Mouse (Mus musculus): ENCODE data around the gene Klf7.

The Klf7 gene

GRCm38 (mm10) chr1:64035087-64035791 is 86.8 kb downstream of the Klf7 start:
- in situ Hi-C loops (cut with MboI, MseI): no loop called here

- in situ Hi-C loops (cut with MboI, MseI): no loop called here
Observed at GRCm38 (mm10) chr1:64032502-64033231, 89.4 kb downstream of the Klf7 start.

GRCm38 (mm10) chr1:64021986-64022385 is 100.1 kb downstream of the Klf7 start:
- in situ Hi-C loops (cut with MboI, MseI): no loop called here

DNA sequence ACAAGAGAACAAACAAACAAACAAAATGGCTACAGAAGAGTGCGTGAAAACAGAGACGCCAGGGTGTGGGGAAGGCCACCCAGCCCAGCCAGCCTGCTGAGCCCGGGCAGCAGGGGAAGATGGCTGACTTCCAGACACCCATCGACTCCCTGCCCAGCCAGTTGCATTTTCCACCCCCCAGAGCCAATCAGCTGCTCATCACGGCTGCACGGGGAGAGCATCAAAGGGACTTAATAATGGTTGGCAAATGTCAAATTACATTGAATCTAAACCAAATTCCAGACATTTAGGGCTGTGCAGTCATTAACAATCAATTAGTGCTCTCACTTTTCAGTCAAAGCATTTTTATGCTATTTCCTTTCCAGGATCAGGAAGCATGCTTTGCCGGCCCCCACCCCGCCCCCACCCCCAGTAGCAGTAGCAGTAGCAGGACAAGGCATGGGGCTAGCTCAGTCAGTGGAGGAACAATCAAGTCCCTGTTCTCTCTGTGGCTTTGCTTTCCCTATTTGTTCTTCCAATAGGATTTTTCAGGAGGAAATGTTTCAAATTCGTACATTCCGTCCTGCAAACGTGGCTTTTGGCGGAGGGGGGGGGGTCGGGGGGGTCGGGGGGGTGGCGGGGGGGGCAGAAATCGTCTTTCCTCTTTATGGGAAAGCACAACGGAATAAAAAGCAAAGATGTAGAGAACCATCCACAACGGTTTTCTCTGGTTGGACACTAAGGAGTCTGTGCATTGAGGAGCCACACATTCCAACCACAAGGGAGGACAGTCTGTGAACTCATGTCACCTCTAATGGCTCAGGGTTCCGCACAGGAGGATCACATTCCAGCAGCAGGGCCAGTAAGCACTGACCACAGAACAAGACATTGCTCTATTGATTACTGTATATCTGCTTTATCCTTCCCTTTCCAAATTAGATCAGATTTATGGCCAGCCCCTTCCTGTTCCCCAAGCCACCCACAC is 101.1 kb downstream of the Klf7 start:
- in situ Hi-C loops (cut with MboI, MseI): no loop called here

DNA sequence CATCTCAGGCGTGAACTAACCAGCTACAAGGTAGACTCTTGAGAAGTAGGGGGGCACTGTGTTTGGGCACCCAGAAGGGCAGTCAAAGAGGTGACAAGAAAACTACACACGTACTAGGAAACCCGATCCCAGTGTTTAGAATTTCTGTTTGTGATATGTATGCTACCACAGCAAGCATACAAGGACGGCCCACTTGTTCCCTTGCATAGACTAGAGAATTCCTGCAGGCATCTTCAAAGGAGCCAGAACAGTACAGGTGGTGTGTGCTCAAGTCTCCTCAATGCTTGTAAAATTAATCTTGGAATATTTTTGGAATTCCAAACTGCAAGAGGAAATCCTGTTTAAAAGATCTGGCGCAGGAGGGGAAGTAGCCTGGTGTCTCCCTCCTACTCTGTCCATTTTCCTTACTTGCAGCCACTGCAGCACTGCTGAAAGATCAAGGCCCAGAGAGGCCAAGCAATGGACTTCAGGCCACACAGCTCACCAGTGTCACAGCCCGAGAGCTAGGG is 102.9 kb downstream of the Klf7 start:
- in situ Hi-C loops (cut with MboI, MseI): no loop called here

DNA sequence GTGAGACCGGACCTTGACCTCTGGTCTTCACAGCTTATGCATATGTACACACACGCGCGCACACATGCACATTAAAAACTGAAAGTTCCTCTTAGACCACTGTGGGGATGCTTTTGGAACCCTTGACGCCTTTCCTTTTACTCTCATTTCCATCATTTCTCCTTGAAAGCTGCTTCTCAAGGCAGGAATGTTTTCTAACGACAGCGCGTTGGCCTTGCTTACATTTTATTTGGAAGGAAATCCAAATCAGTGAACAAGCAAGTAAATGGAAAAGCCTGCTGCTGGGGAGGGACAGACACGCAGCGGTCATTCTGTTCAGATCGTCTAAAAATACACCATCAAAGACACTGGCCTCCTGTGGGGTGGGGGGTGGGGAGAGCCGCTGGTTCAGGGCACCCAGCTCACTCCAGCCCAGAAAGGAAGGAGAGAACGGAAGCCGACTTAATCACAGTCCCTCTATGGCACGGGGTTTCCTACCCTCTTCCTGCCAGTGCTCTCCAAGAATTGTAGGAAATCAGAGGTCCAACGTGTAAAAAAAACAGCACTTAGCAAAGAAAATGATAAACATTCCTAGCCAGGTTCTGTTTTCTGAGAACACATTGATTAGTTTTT is 103.5 kb downstream of the Klf7 start:
- in situ Hi-C loops (cut with MboI, MseI): no loop called here

- in situ Hi-C loops (cut with MboI, MseI): no loop called here
Observed at GRCm38 (mm10) chr1:64014091-64014490, 108.0 kb downstream of the Klf7 start.

GRCm38 (mm10) chr1:64008994-64009393 is 113.1 kb downstream of the Klf7 start:
- in situ Hi-C loops (cut with MboI, MseI): no loop called here

- in situ Hi-C loops (cut with MboI, MseI): no loop called here
Observed at GRCm38 (mm10) chr1:64008031-64008430, 114.1 kb downstream of the Klf7 start.

DNA sequence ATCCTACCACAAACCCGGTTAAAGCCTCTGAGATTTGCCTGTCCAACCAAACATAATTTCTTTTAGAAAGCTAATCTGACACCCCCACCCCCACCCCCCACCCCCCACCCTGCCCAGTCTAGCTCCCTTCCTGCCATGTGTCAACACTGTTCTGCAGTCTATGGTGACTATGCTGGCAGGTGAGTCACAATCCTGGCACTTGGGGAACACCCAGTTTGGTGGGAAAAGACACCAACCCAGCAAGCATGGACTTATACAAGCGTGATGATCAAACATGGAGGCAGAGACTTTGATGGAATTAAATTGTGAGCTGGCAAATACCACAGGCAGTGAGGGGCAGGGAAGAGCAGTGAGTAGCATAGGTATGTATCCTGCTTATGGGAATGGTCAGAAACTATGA is 116.9 kb downstream of the Klf7 start:
- in situ Hi-C loops (cut with MboI, MseI): no loop called here

- in situ Hi-C loops (cut with MboI, MseI): no loop called here
Observed at GRCm38 (mm10) chr1:64003525-64004291, 118.4 kb downstream of the Klf7 start.

GRCm38 (mm10) chr1:64002036-64002435 is 120.0 kb downstream of the Klf7 start:
- in situ Hi-C loops (cut with MboI, MseI): no loop called here

GRCm38 (mm10) chr1:64000597-64000996 is 121.5 kb downstream of the Klf7 start:
- in situ Hi-C loops (cut with MboI, MseI): no loop called here

DNA sequence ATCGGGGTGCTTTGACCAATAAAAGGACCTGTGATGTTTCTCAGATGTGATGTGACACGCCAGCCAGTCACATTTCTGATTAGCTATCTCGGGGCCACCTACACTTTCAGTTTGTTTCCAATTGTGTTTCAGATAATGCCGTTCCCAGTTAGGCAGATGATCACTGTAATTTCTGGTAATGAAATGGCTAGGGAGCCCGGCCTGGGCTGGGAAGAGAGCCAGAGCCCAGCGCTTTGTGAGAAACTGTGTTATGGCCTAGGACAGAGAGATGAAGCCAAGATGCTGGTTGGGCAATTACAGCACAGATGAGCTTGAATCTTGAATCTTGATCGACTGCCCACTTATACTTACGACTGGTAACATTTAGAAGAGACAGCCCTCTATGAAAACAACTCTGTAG is 122.6 kb downstream of the Klf7 start:
- in situ Hi-C loops (cut with MboI, MseI): no loop called here

DNA sequence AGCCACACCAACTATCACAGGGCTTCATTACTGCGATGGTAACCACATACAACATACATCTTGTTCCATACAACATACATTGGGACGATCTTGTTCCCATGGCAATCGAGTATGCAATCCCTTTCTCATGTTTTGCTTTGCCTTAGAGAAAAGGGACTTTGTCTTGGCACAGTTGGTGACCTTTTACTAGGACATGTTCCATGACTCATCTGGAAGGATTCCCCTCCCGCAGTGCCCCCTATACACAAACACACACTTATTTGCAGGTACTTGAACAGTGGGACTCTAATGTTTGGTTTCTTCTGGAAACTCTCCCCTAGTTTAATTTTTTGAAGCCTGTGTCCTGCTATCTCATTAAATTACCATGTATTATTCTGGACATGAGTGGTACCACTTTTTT is 123.2 kb downstream of the Klf7 start:
- in situ Hi-C loops (cut with MboI, MseI): no loop called here

DNA sequence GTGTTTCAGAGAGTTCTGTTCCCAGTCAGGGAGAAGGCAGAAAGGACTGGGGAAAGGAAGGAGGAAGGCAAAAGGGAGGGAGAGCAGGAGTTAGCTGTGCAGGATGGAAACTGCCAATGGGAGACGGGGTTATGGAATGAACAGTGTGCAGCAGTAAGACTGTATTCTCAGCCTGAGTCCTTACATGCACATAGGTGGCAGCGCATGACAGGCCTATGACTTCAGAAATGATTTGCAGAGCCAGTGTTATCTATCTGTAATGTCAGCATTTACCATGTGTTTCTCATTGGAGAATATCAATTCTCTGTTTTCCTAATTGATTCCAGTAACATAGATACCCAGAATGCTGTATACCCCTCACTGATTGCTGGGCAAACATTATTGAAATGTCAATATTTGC is 123.9 kb downstream of the Klf7 start:
- in situ Hi-C loops (cut with MboI, MseI): no loop called here

DNA sequence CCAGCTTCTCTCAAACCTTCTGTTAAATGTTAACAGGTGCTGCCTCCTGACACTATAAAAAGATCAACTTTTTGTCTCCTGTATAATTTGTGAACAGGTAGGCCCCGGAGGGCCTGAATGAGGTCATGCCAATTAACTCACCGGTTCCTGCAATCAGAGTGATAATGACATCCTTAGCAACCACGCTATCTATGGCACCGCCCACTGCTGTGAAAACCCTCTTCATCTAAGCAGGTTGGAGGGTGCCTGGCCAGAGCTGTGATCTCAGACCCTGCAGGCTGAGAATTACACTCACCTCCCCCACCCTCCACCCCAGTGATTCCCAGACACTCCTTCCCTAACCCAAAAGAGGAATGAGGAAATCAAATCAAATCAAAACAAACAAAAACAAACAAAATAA is 126.3 kb downstream of the Klf7 start:
- in situ Hi-C loops (cut with MboI, MseI): no loop called here

DNA sequence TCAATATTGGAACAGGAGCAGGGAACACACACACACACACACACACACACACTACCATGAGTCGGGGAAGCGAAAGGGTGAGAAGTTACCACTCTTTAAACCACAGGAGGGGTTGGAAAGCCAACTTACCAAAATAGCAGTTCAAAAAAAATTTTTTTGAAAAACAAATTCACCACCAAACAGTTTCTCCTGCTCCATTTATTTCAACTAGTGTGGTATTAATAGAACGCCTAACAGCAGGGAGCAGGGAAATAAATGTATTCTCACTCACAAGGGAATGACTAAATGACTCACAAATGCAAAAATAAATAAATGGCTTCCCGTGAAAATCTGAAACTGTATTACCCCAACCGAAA is 127.0 kb downstream of the Klf7 start:
- in situ Hi-C loops (cut with MboI, MseI): no loop called here

GRCm38 (mm10) chr1:63994248-63995136 is 127.6 kb downstream of the Klf7 start:
- in situ Hi-C loops (cut with MboI, MseI): no loop called here

GRCm38 (mm10) chr1:63992506-63992905 is 129.6 kb downstream of the Klf7 start:
- in situ Hi-C loops (cut with MboI, MseI): no loop called here
